Mouse (Mus musculus): Measurements from ENCODE around the gene Zfp93. TPM values are rescaled to one million over a fixed set of nuclear protein-coding genes. Genes with fewer than 3 reads are reported as not detected.

The Zfp93 gene
- total and polyA plus RNA-seq, 2 experiments = 1.3 to 3.6 TPM

DNA sequence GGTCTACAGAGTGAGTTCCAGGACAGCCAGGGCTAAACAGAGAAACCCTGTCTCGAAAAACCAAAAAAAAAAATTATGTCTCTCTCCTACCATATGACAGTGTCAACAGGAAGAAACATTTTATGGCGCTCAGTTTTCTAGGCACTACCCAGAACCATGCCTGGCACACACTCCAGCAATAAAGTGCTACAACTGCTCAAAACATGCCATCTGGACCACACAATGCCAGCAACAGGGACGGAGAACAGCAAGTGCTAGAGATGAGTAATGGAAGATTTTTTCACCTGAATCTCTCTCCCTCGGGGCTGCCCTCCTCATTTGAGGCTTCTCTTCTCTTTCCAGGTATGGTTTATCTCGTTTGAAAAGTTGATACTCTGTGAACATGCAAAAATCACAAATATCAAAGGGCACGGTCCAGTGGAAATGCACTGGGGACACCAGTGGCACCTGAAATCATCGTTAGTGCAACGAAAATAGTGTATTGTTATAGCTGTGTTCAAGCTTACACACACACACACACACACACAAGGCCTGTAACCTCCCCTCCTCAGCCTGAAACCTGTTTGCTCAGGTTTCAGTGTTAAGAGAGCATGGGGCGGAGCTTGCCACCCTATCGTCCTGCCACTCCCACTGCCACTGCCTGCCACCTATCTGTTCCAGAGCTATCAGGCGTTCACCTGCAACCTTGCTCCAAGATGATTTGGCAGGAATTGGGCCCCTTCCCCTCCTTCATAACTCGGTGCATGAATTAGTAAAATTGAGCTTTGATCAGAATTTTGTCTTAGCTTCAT, 23.0 kb downstream of the Zfp93 start:
- WGBS = 77% methylated on average over 12 of the region's 12 CpGs
- no peaks in the 10 kb centered on the region for H3K79me2 ChIP-seq (ENCODE audit: control insufficient read depth, insufficient read depth, low read length)
- no peak for DNase-seq (ENCODE audit: extremely low read depth, low read depth, low spot score)
- H3K9ac ChIP-seq (ENCODE audit: low read depth, low read length) = no peak overlapping the region
- H3K4me3 ChIP-seq (ENCODE audit: insufficient read depth, low read depth, low read length) = no peak overlapping the region
- no peaks in the 10 kb centered on the region for H3K4me1 ChIP-seq (ENCODE audit: control insufficient read depth, insufficient read depth, low read length)
- TF ChIP-seq POLR2A (IDR thresholded peaks at IDR 0.05; ENCODE audit: extremely low read depth, insufficient read depth, low read length) (no peak), CTCF (IDR thresholded peaks at IDR 0.05; ENCODE audit: low read depth, low read length) (no peak)
- H3K27ac ChIP-seq (replicated peaks; ENCODE audit: insufficient read depth, low read depth, low read length) = no peak overlapping the region
- H3K27me3 ChIP-seq (ENCODE audit: control insufficient read depth, insufficient read depth, low read length) = no peaks in the 10 kb centered on the region
- H3K36me3 ChIP-seq (ENCODE audit: control insufficient read depth, insufficient read depth, low read length) = peaks cover 2% of the 10 kb centered on the region; the same call in 1 of the 2 replicates

- Histone ChIP-seq H3K79me2 (ENCODE audit: control insufficient read depth, insufficient read depth, low read length) (no peaks in the 10 kb centered on the region), H3K36me3 (ENCODE audit: control insufficient read depth, insufficient read depth, low read length) (peaks cover 2% of the 10 kb centered on the region; the same call in 1 of the 2 replicates), H3K9ac (ENCODE audit: low read depth, low read length) (no peak overlapping the region), H3K27me3 (ENCODE audit: control insufficient read depth, insufficient read depth, low read length) (no peaks in the 10 kb centered on the region), H3K27ac (replicated peaks; ENCODE audit: insufficient read depth, low read depth, low read length) (no peak overlapping the region), H3K4me3 (ENCODE audit: insufficient read depth, low read depth, low read length) (no peak overlapping the region), H3K4me1 (ENCODE audit: control insufficient read depth, insufficient read depth, low read length) (no peaks in the 10 kb centered on the region)
- 96% methylated on average over 4 of the region's 4 CpGs for WGBS
- no peak for DNase-seq (ENCODE audit: extremely low read depth, low read depth, low spot score)
- TF ChIP-seq POLR2A (IDR thresholded peaks at IDR 0.05; ENCODE audit: extremely low read depth, insufficient read depth, low read length) (no peak), CTCF (IDR thresholded peaks at IDR 0.05; ENCODE audit: low read depth, low read length) (no peak)
These were observed 24.5 kb downstream of the Zfp93 start for GRCm38 (mm10) chr7:24294763-24295162.

- Histone ChIP-seq H3K79me2 (ENCODE audit: control insufficient read depth, insufficient read depth, low read length) (no peaks in the 10 kb centered on the region), H3K4me3 (ENCODE audit: insufficient read depth, low read depth, low read length) (no peak overlapping the region), H3K36me3 (ENCODE audit: control insufficient read depth, insufficient read depth, low read length) (peaks cover 2% of the 10 kb centered on the region; the same call in 1 of the 2 replicates), H3K27me3 (ENCODE audit: control insufficient read depth, insufficient read depth, low read length) (no peaks in the 10 kb centered on the region), H3K4me1 (ENCODE audit: control insufficient read depth, insufficient read depth, low read length) (no peaks in the 10 kb centered on the region), H3K9ac (ENCODE audit: low read depth, low read length) (no peak overlapping the region), H3K27ac (replicated peaks; ENCODE audit: insufficient read depth, low read depth, low read length) (no peak overlapping the region)
- no peak for DNase-seq (ENCODE audit: extremely low read depth, low read depth, low spot score)
- no peak for TF ChIP-seq CTCF (IDR thresholded peaks at IDR 0.05; ENCODE audit: low read depth, low read length)
- TF ChIP-seq POLR2A (IDR thresholded peaks at IDR 0.05; ENCODE audit: extremely low read depth, insufficient read depth, low read length) = no peak
- 97% methylated on average over 7 of the region's 7 CpGs for WGBS
These were observed 25.2 kb downstream of the Zfp93 start for GRCm38 (mm10) chr7:24295376-24295775.

DNA sequence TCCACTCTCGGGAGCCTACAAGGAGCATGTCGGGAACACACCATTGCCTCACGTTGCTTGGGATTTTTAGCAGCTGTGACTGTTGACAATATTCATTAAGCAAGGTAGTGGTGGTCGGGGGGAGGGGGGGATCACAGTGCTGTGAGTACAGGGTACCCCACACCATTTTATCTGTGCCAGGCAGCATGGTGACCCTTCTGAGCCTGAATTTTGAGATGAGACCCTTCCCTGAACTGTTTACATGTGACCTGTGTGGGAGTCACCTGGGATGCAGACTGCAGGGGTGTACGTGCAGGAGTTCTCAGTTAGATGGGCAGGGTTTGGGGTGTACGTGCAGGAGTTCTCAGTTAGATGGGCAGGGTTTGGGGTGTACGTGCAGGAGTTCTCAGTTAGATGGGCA, 26.2 kb downstream of the Zfp93 start:
- Histone ChIP-seq H3K27ac (replicated peaks; ENCODE audit: insufficient read depth, low read depth, low read length) (no peak overlapping the region), H3K79me2 (ENCODE audit: control insufficient read depth, insufficient read depth, low read length) (no peaks in the 10 kb centered on the region), H3K4me1 (ENCODE audit: control insufficient read depth, insufficient read depth, low read length) (no peaks in the 10 kb centered on the region), H3K9ac (ENCODE audit: low read depth, low read length) (no peak overlapping the region), H3K4me3 (ENCODE audit: insufficient read depth, low read depth, low read length) (no peak overlapping the region), H3K36me3 (ENCODE audit: control insufficient read depth, insufficient read depth, low read length) (peaks cover 2% of the 10 kb centered on the region; the same call in 1 of the 2 replicates), H3K27me3 (ENCODE audit: control insufficient read depth, insufficient read depth, low read length) (no peaks in the 10 kb centered on the region)
- DNase-seq (ENCODE audit: extremely low read depth, low read depth, low spot score) = no peak
- 96% methylated on average over 7 of the region's 7 CpGs for WGBS
- no peak for TF ChIP-seq POLR2A (IDR thresholded peaks at IDR 0.05; ENCODE audit: extremely low read depth, insufficient read depth, low read length)
- TF ChIP-seq CTCF (IDR thresholded peaks at IDR 0.05; ENCODE audit: low read depth, low read length) = no peak

- no peak overlapping the region for H3K27ac ChIP-seq (replicated peaks; ENCODE audit: insufficient read depth, low read depth, low read length)
- TF ChIP-seq POLR2A (IDR thresholded peaks at IDR 0.05; ENCODE audit: extremely low read depth, insufficient read depth, low read length) (no peak), CTCF (IDR thresholded peaks at IDR 0.05; ENCODE audit: low read depth, low read length) (no peak)
- H3K4me3 ChIP-seq (ENCODE audit: insufficient read depth, low read depth, low read length) = no peak overlapping the region
- H3K9ac ChIP-seq (ENCODE audit: low read depth, low read length) = no peak overlapping the region
- 92% methylated on average over 15 of the region's 15 CpGs for WGBS
- DNase-seq (ENCODE audit: extremely low read depth, low read depth, low spot score) = no peak
- H3K36me3 ChIP-seq (ENCODE audit: control insufficient read depth, insufficient read depth, low read length) = peaks cover 3% of the 10 kb centered on the region; the same call in 1 of the 2 replicates
- H3K79me2 ChIP-seq (ENCODE audit: control insufficient read depth, insufficient read depth, low read length) = no peaks in the 10 kb centered on the region
- no peaks in the 10 kb centered on the region for H3K27me3 ChIP-seq (ENCODE audit: control insufficient read depth, insufficient read depth, low read length)
- no peaks in the 10 kb centered on the region for H3K4me1 ChIP-seq (ENCODE audit: control insufficient read depth, insufficient read depth, low read length)
These were observed 27.3 kb downstream of the Zfp93 start for GRCm38 (mm10) chr7:24297361-24298095.
